Mouse (Mus musculus) cerebellum, postnatal 4 days (tissue): ENCODE measurements around the gene Mageb1.
"Not testable (repeated sequence)": the region's sequence is repeated elsewhere in the genome, so short reads cannot be mapped to it uniquely, and the experiment has no call there.

ENCODE experiments used
- DNase-seq, 2 experiments: peaks; one replicate each; pipeline ENCODE4 v3.0.0; 2022; ENCODE audit warnings: low spot score in 2 of 2, mixed read lengths in 1 of 2

The Mageb1 gene

DNA sequence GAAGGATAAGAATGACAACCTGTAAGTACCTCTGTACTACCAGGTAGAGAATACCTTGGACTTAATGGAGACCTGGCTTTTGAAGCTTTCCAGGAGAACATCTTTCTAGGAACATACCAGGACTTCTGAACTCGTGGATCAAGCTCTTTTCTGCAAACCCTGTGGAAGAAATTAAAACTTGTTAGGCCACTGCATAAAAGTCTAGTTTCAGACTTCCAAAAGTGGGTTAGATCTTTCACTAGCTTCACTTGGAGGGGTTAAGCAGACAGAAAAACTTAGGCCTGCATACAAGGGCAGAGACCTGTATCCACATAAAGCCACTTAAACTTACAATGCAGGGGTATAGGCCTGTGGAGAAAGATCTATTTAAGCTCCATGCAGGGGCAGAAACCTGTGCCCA, at the start of gene Mageb1:
Gene Mageb1, minus strand, starts transcription at position 101 of the 400 bp plus-strand sequence.
- DNase-seq, result not testable (repeated sequence)
